Mouse (Mus musculus) limb, embryonic 11.5 days (tissue): ENCODE results near the gene Pcyt1a. TPM values are rescaled to one million over a fixed set of nuclear protein-coding genes. Genes with fewer than 3 reads are reported as not detected.

Experiments
- ATAC-seq: fragments of 200-750 bp; cut with Nextera tagmentation; 2 replicates; pipeline ENCODE4 v1.8.0; 2017; ENCODE audit warnings: low read depth; ENCODE audit not compliant: insufficient number of reproducible peaks, low FRiP score, low TSS enrichment
- DNase-seq: peaks from one replicate; pipeline ENCODE4 v3.0.0-alpha.2; 2015; ENCODE audit warnings: low spot score
- H3K27ac ChIP-seq: fragments of 300-500 bp; sonication (generic); replicated peaks from 2 replicates; pipeline ENCODE4 v1.5.1; 2014; ENCODE audit warnings: low read depth, mild to moderate bottlenecking, low read length
- H3K27me3 ChIP-seq: fragments of 300-500 bp; sonication (generic); 2 replicates; pipeline ENCODE4 v1.6.1; 2014; ENCODE audit warnings: mild to moderate bottlenecking, low read length, mixed read lengths; ENCODE audit not compliant: control insufficient read depth, insufficient read depth
- H3K36me3 ChIP-seq: fragments of 300-500 bp; sonication (generic); 2 replicates; pipeline ENCODE4 v1.6.1; 2014; ENCODE audit warnings: mild to moderate bottlenecking, low read length, moderate library complexity, mixed read lengths; ENCODE audit not compliant: control insufficient read depth, insufficient read depth
- H3K4me1 ChIP-seq: fragments of 300-500 bp; sonication (generic); 2 replicates; pipeline ENCODE4 v1.6.1; 2014; ENCODE audit warnings: low read length, mixed read lengths; ENCODE audit not compliant: control insufficient read depth, insufficient read depth
- H3K4me2 ChIP-seq: fragments of 300-500 bp; sonication (generic); 2 replicates; pipeline ENCODE4 v1.6.1; 2014; ENCODE audit warnings: low read depth, mild to moderate bottlenecking, moderate library complexity; ENCODE audit not compliant: severe bottlenecking
- H3K4me3 ChIP-seq: fragments of 300-500 bp; sonication (generic); 2 replicates; pipeline ENCODE4 v1.5.1; 2014; ENCODE audit warnings: low read depth, low read length
- H3K9ac ChIP-seq: fragments of 300-500 bp; sonication (generic); 2 replicates; pipeline ENCODE4 v1.6.1; 2014; ENCODE audit warnings: mild to moderate bottlenecking, low read length
- H3K9me3 ChIP-seq: fragments of 300-500 bp; sonication (generic); 2 replicates; pipeline ENCODE4 v1.6.1; 2016; ENCODE audit warnings: low read length; ENCODE audit not compliant: control insufficient read depth
- WGBS: fragments of 180-500 bp; shearing (Covaris S2); extraction: QIAGEN DNeasy Blood & Tissue Kit; methylation state at CpG from one replicate; pipeline ENCODE4 v1.1.7; 2014; 5-methylcytosine and 5-hydroxymethylcytosine counted together
- polyA plus RNA-seq: library from polyadenylated mRNA; unstranded; fragments of >200 nt; fragmentation: Nextera tagmentation; extraction: Ambion mirVana; gene quantifications from 2 replicates; pipeline ENCODE4 v1.2.1, GENCODE M21; 2014

Pcyt1a gene
- 35.6 and 37.0 TPM in 2 replicates for polyA plus RNA-seq

GRCm38 (mm10) chr16:32430474-32431046 lies at the start of gene Pcyt1a:
Gene Pcyt1a (plus strand): TSS chr16:32430921.
- no peaks in the 10 kb centered on the region for H3K36me3 ChIP-seq
- peak within 1 kb of the TSS; percentile 95 for H3K4me2 ChIP-seq
- under 1% methylated on average over 54 of the region's 54 CpGs for WGBS
- peak within 1 kb of the TSS; percentile 74 for H3K9ac ChIP-seq
- H3K9me3 ChIP-seq = no peaks in the 10 kb centered on the region
- peak; percentile 92 for ATAC-seq
- no peaks in the 10 kb centered on the region for H3K27me3 ChIP-seq
- H3K4me3 ChIP-seq = peak within 1 kb of the TSS; percentile 72
- H3K4me1 ChIP-seq = 0 out of 2 replicates have a peak, but pooled peaks cover 3% of the 10 kb centered on the region
- H3K27ac ChIP-seq = peak within 1 kb of the TSS; percentile 56; the same call in 1 of the 2 replicates
- DNase-seq = peak; percentile 95

- no peaks in the 10 kb centered on the region for H3K4me1 ChIP-seq
- no peaks in the 10 kb centered on the region for H3K27me3 ChIP-seq
- DNase-seq = no peak
- ATAC-seq = no peak
- no peak overlapping the region for H3K4me3 ChIP-seq
- no peak overlapping the region for H3K9ac ChIP-seq
- no peak overlapping the region for H3K27ac ChIP-seq
- H3K36me3 ChIP-seq = peaks cover 26% of the 10 kb centered on the region
- H3K4me2 ChIP-seq = no peak overlapping the region
- no peaks in the 10 kb centered on the region for H3K9me3 ChIP-seq
Measured at GRCm38 (mm10) chr16:32382901-32383300, 47.8 kb upstream of the Pcyt1a start.

- Histone ChIP-seq H3K4me2 (no peak overlapping the region), H3K9ac (no peak overlapping the region), H3K27me3 (no peaks in the 10 kb centered on the region), H3K9me3 (no peaks in the 10 kb centered on the region), H3K27ac (no peak overlapping the region), H3K4me1 (no peaks in the 10 kb centered on the region), H3K4me3 (no peak overlapping the region), H3K36me3 (peaks cover 17% of the 10 kb centered on the region)
- ATAC-seq (no peak), DNase-seq (no peak)
- 88% methylated on average over 2 of the region's 2 CpGs for WGBS
Measured at GRCm38 (mm10) chr16:32384885-32385284, 45.8 kb upstream of the Pcyt1a start.

- WGBS = 92% methylated on average over 3 of the region's 3 CpGs
- DNase-seq (no peak), ATAC-seq (no peak)
- no peaks in the 10 kb centered on the region for H3K27me3 ChIP-seq
- no peak overlapping the region for H3K27ac ChIP-seq
- peaks cover 16% of the 10 kb centered on the region for H3K36me3 ChIP-seq
- H3K9ac ChIP-seq = no peak overlapping the region
- no peaks in the 10 kb centered on the region for H3K4me1 ChIP-seq
- no peaks in the 10 kb centered on the region for H3K9me3 ChIP-seq
- H3K4me3 ChIP-seq = no peak overlapping the region
- no peak overlapping the region for H3K4me2 ChIP-seq
Measured at GRCm38 (mm10) chr16:32386826-32387225, 43.9 kb upstream of the Pcyt1a start.

- no peak overlapping the region for H3K4me2 ChIP-seq
- H3K9ac ChIP-seq = no peak overlapping the region
- ATAC-seq = no peak
- H3K4me3 ChIP-seq = no peak overlapping the region
- no peak for DNase-seq
- no peak overlapping the region for H3K27ac ChIP-seq
- H3K27me3 ChIP-seq = no peaks in the 10 kb centered on the region
- H3K36me3 ChIP-seq = peaks cover 16% of the 10 kb centered on the region
- H3K9me3 ChIP-seq = no peaks in the 10 kb centered on the region
- H3K4me1 ChIP-seq = no peaks in the 10 kb centered on the region
Measured at GRCm38 (mm10) chr16:32389049-32389448, 41.7 kb upstream of the Pcyt1a start.

GRCm38 (mm10) chr16:32389841-32390240 lies 40.9 kb upstream of the Pcyt1a start:
- 91% methylated on average over 3 of the region's 3 CpGs for WGBS
- H3K36me3 ChIP-seq = peaks cover 13% of the 10 kb centered on the region
- H3K27ac ChIP-seq = no peak overlapping the region
- no peak overlapping the region for H3K4me3 ChIP-seq
- no peak overlapping the region for H3K4me2 ChIP-seq
- H3K27me3 ChIP-seq = no peaks in the 10 kb centered on the region
- no peak overlapping the region for H3K9ac ChIP-seq
- H3K4me1 ChIP-seq = no peaks in the 10 kb centered on the region
- ATAC-seq (no peak), DNase-seq (no peak)
- no peaks in the 10 kb centered on the region for H3K9me3 ChIP-seq

- H3K4me1 ChIP-seq = no peaks in the 10 kb centered on the region
- DNase-seq (no peak), ATAC-seq (no peak)
- peaks cover 9% of the 10 kb centered on the region for H3K36me3 ChIP-seq
- no peaks in the 10 kb centered on the region for H3K27me3 ChIP-seq
- no peak overlapping the region for H3K9ac ChIP-seq
- no peak overlapping the region for H3K27ac ChIP-seq
- 94% methylated on average over 3 of the region's 3 CpGs for WGBS
- no peak overlapping the region for H3K4me3 ChIP-seq
- H3K9me3 ChIP-seq = no peaks in the 10 kb centered on the region
- no peak overlapping the region for H3K4me2 ChIP-seq
Measured at GRCm38 (mm10) chr16:32390882-32391281, 39.8 kb upstream of the Pcyt1a start.

GRCm38 (mm10) chr16:32395679-32396540 lies 34.8 kb upstream of the Pcyt1a start:
- Histone ChIP-seq H3K4me2 (no peak overlapping the region), H3K27me3 (no peaks in the 10 kb centered on the region), H3K4me1 (no peaks in the 10 kb centered on the region), H3K27ac (no peak overlapping the region), H3K36me3 (peaks cover 5% of the 10 kb centered on the region), H3K9me3 (no peaks in the 10 kb centered on the region), H3K4me3 (no peak overlapping the region), H3K9ac (no peak overlapping the region; the same call in 1 of the 2 replicates)
- ATAC-seq (no peak), DNase-seq (no peak)
- WGBS = 77% methylated on average over 6 of the region's 6 CpGs
